Mouse (Mus musculus): ENCODE measurements around the gene Txk. TPM values are rescaled to one million over a fixed set of nuclear protein-coding genes. Genes with fewer than 3 reads are reported as not detected.

Txk gene
- total and polyA plus RNA-seq, 3 experiments = 0.10 to 0.23 TPM; not detected in 1

GRCm38 (mm10) chr5:72696491-72696890 lies 56.1 kb downstream of the Txk start:
- DNase-seq (ENCODE audit: low read depth, low spot score) = no peak
- Histone ChIP-seq H3K36me3 (ENCODE audit: control insufficient read depth in 1 of 2, insufficient read depth in 2 of 2, low read length in 2 of 2) (no peaks in the 10 kb centered on the region), H3K9ac (ENCODE audit: control insufficient read depth, low read depth, low read length, poor library complexity, severe bottlenecking) (no peak overlapping the region), H3K27ac (ENCODE audit: control insufficient read depth, low read depth, low read length) (no peak overlapping the region), H3K9me3 (replicated peaks; ENCODE audit: insufficient read depth, low read length) (no peaks in the 10 kb centered on the region), H3K27me3 (ENCODE audit: control insufficient read depth in 1 of 2, insufficient read depth in 2 of 2, low read length in 2 of 2) (no peaks in the 10 kb centered on the region), H3K79me2 (ENCODE audit: control insufficient read depth, insufficient read depth, low read length, poor library complexity) (no peaks in the 10 kb centered on the region), H3K4me1 (ENCODE audit: control insufficient read depth in 1 of 2, insufficient read depth in 2 of 2, low read length in 2 of 2) (no peaks in the 10 kb centered on the region), H3K4me3 (ENCODE audit: control insufficient read depth in 1 of 2, insufficient read depth in 1 of 2, low read depth in 2 of 2, low read length in 2 of 2) (no peak overlapping the region)
- TF ChIP-seq TAL1 (IDR thresholded peaks at IDR 0.05; ENCODE audit: low read length) (no peak), MXI1 (IDR thresholded peaks at IDR 0.05; ENCODE audit: low read depth, low read length) (no peak), HCFC1 (IDR thresholded peaks at IDR 0.05; ENCODE audit: low read depth, low read length) (no peak), ZKSCAN1 (IDR thresholded peaks at IDR 0.05; ENCODE audit: low read depth, low read length) (no peak), SIN3A (IDR thresholded peaks at IDR 0.05; ENCODE audit: low read length) (no peak), E2F4 (IDR thresholded peaks at IDR 0.05; ENCODE audit: borderline replicate concordance, low read depth, low read length) (no peak), MAFK (IDR thresholded peaks at IDR 0.05; ENCODE audit: borderline replicate concordance, low read depth, low read length) (no peak), MAX (IDR thresholded peaks at IDR 0.05; ENCODE audit: low read length) (no peak), SMC3 (IDR thresholded peaks at IDR 0.05; ENCODE audit: low read depth, low read length) (no peak), TBP (IDR thresholded peaks at IDR 0.05; ENCODE audit: low read depth, low read length) (no peak), EP300 (IDR thresholded peaks at IDR 0.05; ENCODE audit: low read depth in 1 of 2, low read length in 2 of 2) (no peak), GABPA (IDR thresholded peaks at IDR 0.05; ENCODE audit: low read depth, low read length) (no peak)

- Histone ChIP-seq H3K9me3 (replicated peaks; ENCODE audit: insufficient read depth, low read length) (no peaks in the 10 kb centered on the region), H3K36me3 (ENCODE audit: control insufficient read depth in 1 of 2, insufficient read depth in 2 of 2, low read length in 2 of 2) (no peaks in the 10 kb centered on the region), H3K79me2 (ENCODE audit: control insufficient read depth, insufficient read depth, low read length, poor library complexity) (no peaks in the 10 kb centered on the region), H3K4me1 (ENCODE audit: control insufficient read depth in 1 of 2, insufficient read depth in 2 of 2, low read length in 2 of 2) (no peaks in the 10 kb centered on the region), H3K4me3 (ENCODE audit: control insufficient read depth in 1 of 2, insufficient read depth in 1 of 2, low read depth in 2 of 2, low read length in 2 of 2) (no peak overlapping the region), H3K27me3 (ENCODE audit: control insufficient read depth in 1 of 2, insufficient read depth in 2 of 2, low read length in 2 of 2) (no peaks in the 10 kb centered on the region), H3K27ac (ENCODE audit: control insufficient read depth, low read depth, low read length) (no peak overlapping the region), H3K9ac (ENCODE audit: control insufficient read depth, low read depth, low read length, poor library complexity, severe bottlenecking) (no peak overlapping the region)
- DNase-seq (ENCODE audit: low read depth, low spot score) = no peak
- TF ChIP-seq MAFK (IDR thresholded peaks at IDR 0.05; ENCODE audit: borderline replicate concordance, low read depth, low read length) (no peak), GABPA (IDR thresholded peaks at IDR 0.05; ENCODE audit: low read depth, low read length) (no peak), ZMIZ1 (IDR thresholded peaks at IDR 0.05; ENCODE audit: low read depth, low read length) (no peak)
Observed at GRCm38 (mm10) chr5:72694684-72695083, 57.9 kb downstream of the Txk start.

- Histone ChIP-seq H3K9ac (ENCODE audit: control insufficient read depth, low read depth, low read length, poor library complexity, severe bottlenecking) (no peak overlapping the region), H3K4me1 (ENCODE audit: control insufficient read depth in 1 of 2, insufficient read depth in 2 of 2, low read length in 2 of 2) (no peaks in the 10 kb centered on the region), H3K4me3 (ENCODE audit: control insufficient read depth in 1 of 2, insufficient read depth in 1 of 2, low read depth in 2 of 2, low read length in 2 of 2) (no peak overlapping the region), H3K79me2 (ENCODE audit: control insufficient read depth, insufficient read depth, low read length, poor library complexity) (no peaks in the 10 kb centered on the region), H3K27me3 (ENCODE audit: control insufficient read depth in 1 of 2, insufficient read depth in 2 of 2, low read length in 2 of 2) (no peaks in the 10 kb centered on the region), H3K36me3 (ENCODE audit: control insufficient read depth in 1 of 2, insufficient read depth in 2 of 2, low read length in 2 of 2) (no peaks in the 10 kb centered on the region), H3K27ac (ENCODE audit: control insufficient read depth, low read depth, low read length) (no peak overlapping the region), H3K9me3 (replicated peaks; ENCODE audit: insufficient read depth, low read length) (no peaks in the 10 kb centered on the region)
- no peak for TF ChIP-seq GABPA (IDR thresholded peaks at IDR 0.05; ENCODE audit: low read depth, low read length)
- no peak for TF ChIP-seq TCF12 (IDR thresholded peaks at IDR 0.05; ENCODE audit: low read depth, low read length)
- no peak for TF ChIP-seq HCFC1 (IDR thresholded peaks at IDR 0.05; ENCODE audit: low read depth, low read length)
- TF ChIP-seq ZC3H11A (IDR thresholded peaks at IDR 0.05; ENCODE audit: low read depth, low read length) = no peak
- no peak for TF ChIP-seq MAFK (IDR thresholded peaks at IDR 0.05; ENCODE audit: borderline replicate concordance, low read depth, low read length)
- TF ChIP-seq JUND (IDR thresholded peaks at IDR 0.05; ENCODE audit: low read depth, low read length) = no peak
- no peak for TF ChIP-seq RCOR1 (IDR thresholded peaks at IDR 0.05; ENCODE audit: low read depth, low read length)
- no peak for TF ChIP-seq MXI1 (IDR thresholded peaks at IDR 0.05; ENCODE audit: low read depth, low read length)
- no peak for TF ChIP-seq SMC3 (IDR thresholded peaks at IDR 0.05; ENCODE audit: low read depth, low read length)
- TF ChIP-seq MEF2A (IDR thresholded peaks at IDR 0.05; ENCODE audit: extremely low read depth, insufficient replicate concordance, low read depth, low read length, poor library complexity, severe bottlenecking) = no peak
- TF ChIP-seq KAT2A (conservative IDR thresholded peaks at IDR 0.05; ENCODE audit: low read depth, low read length) = no peak
- no peak for TF ChIP-seq E2F4 (IDR thresholded peaks at IDR 0.05; ENCODE audit: borderline replicate concordance, low read depth, low read length)
- DNase-seq (ENCODE audit: low read depth, low spot score) = no peak
Observed at GRCm38 (mm10) chr5:72690516-72690915, 62.1 kb downstream of the Txk start.
